Mouse (Mus musculus) CH12.LX (cell line): ENCODE results near the gene Prmt3. TPM values are rescaled to one million over a fixed set of nuclear protein-coding genes. Genes with fewer than 3 reads are reported as not detected.

Experiments used
- DNase-seq: peaks from one replicate; pipeline ENCODE4 v3.0.0-alpha.2; 2013; ENCODE audit errors: extremely low read depth
- H3K27ac ChIP-seq: 2 replicates; pipeline ENCODE4 v1.5.1; 2012; ENCODE audit warnings: low read depth, mild to moderate bottlenecking, control low read depth, moderate library complexity; ENCODE audit not compliant: insufficient read depth
- H3K27me3 ChIP-seq: replicated peaks from 2 replicates; pipeline ENCODE3; 2012; ENCODE audit warnings: inconsistent platforms
- H3K36me3 ChIP-seq, 2 experiments: replicated peaks in 1 of 2; 2 replicates each; pipeline versions ENCODE3 to v1.6.1; 2012; ENCODE audit warnings: inconsistent platforms in 1 of 2, low read length in 1 of 2, mild to moderate bottlenecking in 1 of 2, mixed read lengths in 1 of 2, moderate library complexity in 1 of 2; ENCODE audit not compliant: control insufficient read depth in 1 of 2, insufficient read depth in 1 of 2
- H3K4me1 ChIP-seq, 2 experiments: 2 replicates each; pipeline ENCODE4 v1.6.1; 2012; ENCODE audit warnings: inconsistent platforms in 1 of 2, moderate library complexity in 1 of 2; ENCODE audit not compliant: insufficient read depth in 2 of 2, control insufficient read depth in 1 of 2
- H3K4me2 ChIP-seq: 2 replicates; pipeline ENCODE4 v1.6.1; 2012; ENCODE audit warnings: low read depth, mild to moderate bottlenecking, control low read depth; ENCODE audit not compliant: poor library complexity, insufficient read depth, severe bottlenecking
- H3K4me3 ChIP-seq, 3 experiments: fragments of 150-350 bp in 1 of 3; sonication (generic) in 1 of 3; replicated peaks in 1 of 3; 2 replicates each; pipeline versions ENCODE3 to v1.5.1; 2011 to 2012; ENCODE audit warnings: low read depth in 2 of 3, low read length in 2 of 3, mild to moderate bottlenecking in 2 of 3, moderate library complexity in 2 of 3, control low read depth in 1 of 3, improper control_type of control experiment in 1 of 3, inconsistent platforms in 1 of 3, mixed read lengths in 1 of 3; ENCODE audit not compliant: poor library complexity in 1 of 3
- H3K79me2 ChIP-seq: replicated peaks from 2 replicates; pipeline ENCODE4 v1.6.1; 2012; ENCODE audit warnings: mild to moderate bottlenecking, moderate library complexity; ENCODE audit not compliant: control insufficient read depth, poor library complexity, insufficient read depth, severe bottlenecking; ENCODE audit errors: extremely low read depth
- H3K9ac ChIP-seq: 2 replicates; pipeline ENCODE4 v1.6.1; 2012; ENCODE audit warnings: low read depth, mild to moderate bottlenecking, control low read depth, moderate library complexity; ENCODE audit not compliant: insufficient read depth
- H3K9me3 ChIP-seq: replicated peaks from 2 replicates; pipeline ENCODE3; 2012; ENCODE audit warnings: low read length, inconsistent platforms, mixed read lengths
- CHD2 ChIP-seq: IDR thresholded peaks from 2 replicates; pipeline ENCODE4 v1.6.1; 2011; ENCODE audit warnings: low read length, improper control_type of control experiment
- ELF1 ChIP-seq: IDR thresholded peaks from 2 replicates; pipeline ENCODE4 v1.6.1; 2014; ENCODE audit warnings: low read depth, mild to moderate bottlenecking, inconsistent platforms, low read length, improper control_type of control experiment
- ETS1 ChIP-seq: conservative IDR thresholded peaks from 2 replicates; pipeline ENCODE4 v1.6.1; 2012; ENCODE audit warnings: low read depth, mild to moderate bottlenecking, inconsistent platforms, low read length, improper control_type of control experiment, moderate library complexity
- JUND ChIP-seq: conservative IDR thresholded peaks from 2 replicates; pipeline ENCODE4 v1.6.1; 2011; ENCODE audit warnings: low read depth, low read length, improper control_type of control experiment
- MAZ ChIP-seq: IDR thresholded peaks from 2 replicates; pipeline ENCODE4 v1.6.1; 2012; ENCODE audit warnings: low read depth, mild to moderate bottlenecking, inconsistent platforms, low read length, improper control_type of control experiment, moderate library complexity
- MEF2A ChIP-seq: IDR thresholded peaks from 2 replicates; pipeline ENCODE4 v1.6.1; 2014; ENCODE audit warnings: low read depth, mild to moderate bottlenecking, inconsistent platforms, low read length, improper control_type of control experiment, borderline replicate concordance
- MXI1 ChIP-seq: IDR thresholded peaks from 2 replicates; pipeline ENCODE4 v1.6.1; 2011; ENCODE audit warnings: mild to moderate bottlenecking, low read depth, low read length, improper control_type of control experiment
- NELFE ChIP-seq: IDR thresholded peaks from 2 replicates; pipeline ENCODE4 v1.6.1; 2011; ENCODE audit warnings: low read depth, low read length, improper control_type of control experiment
- POLR2AphosphoS2 ChIP-seq: IDR thresholded peaks from 2 replicates; pipeline ENCODE4 v1.6.1; 2011; ENCODE audit warnings: low read depth, low read length, improper control_type of control experiment
- RCOR1 ChIP-seq: conservative IDR thresholded peaks from 2 replicates; pipeline ENCODE4 v1.6.1; 2012; ENCODE audit warnings: low read depth, mild to moderate bottlenecking, inconsistent platforms, low read length, improper control_type of control experiment
- SIN3A ChIP-seq: IDR thresholded peaks from 2 replicates; pipeline ENCODE4 v1.6.1; 2012; ENCODE audit warnings: low read length, improper control_type of control experiment, inconsistent platforms
- TCF12 ChIP-seq: IDR thresholded peaks from 2 replicates; pipeline ENCODE4 v1.6.1; 2014; ENCODE audit warnings: low read depth, mild to moderate bottlenecking, inconsistent platforms, low read length, improper control_type of control experiment
- UBTF ChIP-seq: IDR thresholded peaks from 2 replicates; pipeline ENCODE4 v1.6.1; 2012; ENCODE audit warnings: low read depth, mild to moderate bottlenecking, inconsistent platforms, low read length, improper control_type of control experiment, moderate library complexity
- ZC3H11A ChIP-seq: IDR thresholded peaks from 2 replicates; pipeline ENCODE4 v1.6.1; 2012; ENCODE audit warnings: low read depth, mild to moderate bottlenecking, inconsistent platforms, low read length, improper control_type of control experiment
- ZKSCAN1 ChIP-seq: IDR thresholded peaks from 2 replicates; pipeline ENCODE4 v1.6.1; 2012; ENCODE audit warnings: low read depth, inconsistent platforms, low read length, improper control_type of control experiment, borderline replicate concordance
- ZNF384 ChIP-seq: IDR thresholded peaks from 2 replicates; pipeline ENCODE4 v1.6.1; 2012; ENCODE audit warnings: low read depth, low read length, improper control_type of control experiment, inconsistent platforms
- dilution Hi-C: fragments of 300-500 bp; cut with MboI; formaldehyde crosslinking; loops from 2 replicates; pipeline ENCODE4 v1.14.3; 2020; ENCODE audit warnings: low sequenced_read_pairs; ENCODE audit not compliant: extremely low pct_unique_long_range_greater_than_20kb, extremely low pct_ligation_motif_present
- in situ Hi-C: fragments of 300-500 bp; cut with MboI; formaldehyde crosslinking; loops from 3 replicates; pipeline ENCODE4 v1.14.3; 2019; ENCODE audit warnings: low sequenced_read_pairs, low pct_ligation_motif_present, low pct_unique_long_range_greater_than_20kb, mixed read lengths
- polyA plus RNA-seq: library from polyadenylated mRNA; unstranded; fragments of >175 nt; gene quantifications from 2 replicates; pipeline ENCODE4 v1.2.1, GENCODE M21; 2012; ENCODE audit warnings: low read depth; ENCODE audit not compliant: insufficient read length
- total RNA-seq, 2 experiments: library from RNA; depleted of rRNA; stranded (reverse); fragments of 300-350 nt in 1 of 2; fragments of >200 nt in 1 of 2; gene quantifications; 2 replicates each; pipeline ENCODE4 v1.2.3; 2012 to 2014

The Prmt3 gene
- total and polyA plus RNA-seq, 3 experiments: 47.9 to 86.0 (median 54.5) TPM

DNA sequence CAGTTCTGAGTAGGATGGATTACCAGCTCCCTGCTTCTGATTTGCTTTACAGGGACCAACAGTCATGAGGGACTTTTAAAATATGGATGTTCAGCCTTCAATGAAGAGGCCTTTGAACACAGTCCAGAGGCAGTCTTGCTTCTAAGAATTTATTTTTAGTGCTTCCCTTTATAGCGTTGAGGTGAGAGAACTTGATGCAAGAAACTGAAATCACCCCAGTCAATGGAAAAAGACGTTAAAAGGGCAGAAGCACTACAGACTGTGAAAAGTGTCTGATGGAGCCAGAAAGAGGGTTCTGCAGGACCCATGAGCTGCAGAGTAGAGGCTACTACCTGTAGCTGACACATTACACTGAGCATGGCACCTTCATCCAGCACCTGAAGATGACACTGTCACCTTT lies 43.9 kb downstream of the Prmt3 start:
- H3K79me2 ChIP-seq: no peaks in the 10 kb centered on the region
- peak; percentile 11 for DNase-seq
- H3K36me3 ChIP-seq: peaks cover 26 to 81% of the 10 kb centered on the region in 2 experiments
- H3K27me3 ChIP-seq: no peaks in the 10 kb centered on the region
- peak overlapping the region; percentile 75 for H3K27ac ChIP-seq
- in situ Hi-C loops: no loop called here
- no peak overlapping the region for H3K4me3 ChIP-seq
- peak overlapping the region; percentile 48; the same call in 1 of the 2 replicates for H3K9ac ChIP-seq
- H3K4me1 ChIP-seq: peaks cover 7 to 26% of the 10 kb centered on the region in 2 experiments; a peak in 3 of 4 replicates
- peak; percentile 80; the same call in 1 of the 2 replicates for TF ChIP-seq MEF2A
- TF ChIP-seq JUND: no peak
- no peak for TF ChIP-seq MXI1
- TF ChIP-seq ZNF384: no peak
- no peak for TF ChIP-seq MAZ
- no peak for TF ChIP-seq NELFE
- no peaks in the 10 kb centered on the region for H3K9me3 ChIP-seq
- dilution Hi-C loops: no loop called here
- no peak overlapping the region for H3K4me2 ChIP-seq

DNA sequence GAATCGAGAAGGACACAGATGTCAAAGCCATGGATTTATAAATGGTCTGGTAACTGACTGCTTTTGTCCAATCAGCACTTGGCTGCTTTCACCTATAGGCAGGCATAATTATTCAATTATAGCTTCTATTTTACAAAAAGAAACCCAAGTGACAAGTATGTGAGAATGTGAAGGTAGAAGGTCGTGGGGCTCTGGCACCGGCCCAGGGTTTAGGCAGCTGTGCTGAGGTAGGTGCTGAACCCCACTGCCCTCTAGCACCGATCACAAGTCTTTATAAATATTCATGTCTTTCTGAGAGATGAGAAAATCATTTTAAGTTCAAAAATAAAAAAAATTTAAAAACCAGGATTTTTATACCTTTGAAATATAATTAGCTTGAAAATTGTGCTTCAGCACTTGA lies 45.4 kb downstream of the Prmt3 start:
- DNase-seq: no peak
- dilution Hi-C loops (no loop called here), in situ Hi-C loops (no loop called here)
- H3K36me3 ChIP-seq: peaks cover 26 to 80% of the 10 kb centered on the region in 2 experiments
- H3K9ac ChIP-seq: no peak overlapping the region
- H3K27me3 ChIP-seq: no peaks in the 10 kb centered on the region
- TF ChIP-seq ELF1: no peak
- no peak overlapping the region for H3K4me3 ChIP-seq
- peaks cover 7 to 37% of the 10 kb centered on the region in 2 experiments; a peak in 3 of 4 replicates for H3K4me1 ChIP-seq
- no peak overlapping the region for H3K4me2 ChIP-seq
- H3K27ac ChIP-seq: no peak overlapping the region
- no peaks in the 10 kb centered on the region for H3K79me2 ChIP-seq
- H3K9me3 ChIP-seq: no peaks in the 10 kb centered on the region

GRCm38 (mm10) chr7:49824043-49824442 lies 45.9 kb downstream of the Prmt3 start:
- Histone ChIP-seq H3K4me2 (no peak overlapping the region), H3K36me3 (peaks cover 31 to 80% of the 10 kb centered on the region in 2 experiments), H3K4me3 (no peak overlapping the region), H3K79me2 (no peaks in the 10 kb centered on the region), H3K9ac (no peak overlapping the region), H3K27me3 (no peaks in the 10 kb centered on the region), H3K27ac (no peak overlapping the region), H3K9me3 (no peaks in the 10 kb centered on the region), H3K4me1 (peaks cover 7 to 37% of the 10 kb centered on the region in 2 experiments; a peak in 3 of 4 replicates)
- TF ChIP-seq MEF2A (no peak), ETS1 (no peak), UBTF (no peak), POLR2AphosphoS2 (no peak), SIN3A (no peak), CHD2 (no peak), ZC3H11A (no peak), ZKSCAN1 (no peak), RCOR1 (no peak), TCF12 (no peak), ZNF384 (no peak)
- in situ Hi-C loops (no loop called here), dilution Hi-C loops (no loop called here)
- DNase-seq: no peak
